Mouse (Mus musculus): ENCODE results near the gene Mb. TPM values are rescaled to one million over a fixed set of nuclear protein-coding genes. Genes with fewer than 3 reads are reported as not detected.

Mb gene
- total and polyA plus RNA-seq, 3 experiments: 16,399 to 20,311 (median 17,740) TPM

DNA sequence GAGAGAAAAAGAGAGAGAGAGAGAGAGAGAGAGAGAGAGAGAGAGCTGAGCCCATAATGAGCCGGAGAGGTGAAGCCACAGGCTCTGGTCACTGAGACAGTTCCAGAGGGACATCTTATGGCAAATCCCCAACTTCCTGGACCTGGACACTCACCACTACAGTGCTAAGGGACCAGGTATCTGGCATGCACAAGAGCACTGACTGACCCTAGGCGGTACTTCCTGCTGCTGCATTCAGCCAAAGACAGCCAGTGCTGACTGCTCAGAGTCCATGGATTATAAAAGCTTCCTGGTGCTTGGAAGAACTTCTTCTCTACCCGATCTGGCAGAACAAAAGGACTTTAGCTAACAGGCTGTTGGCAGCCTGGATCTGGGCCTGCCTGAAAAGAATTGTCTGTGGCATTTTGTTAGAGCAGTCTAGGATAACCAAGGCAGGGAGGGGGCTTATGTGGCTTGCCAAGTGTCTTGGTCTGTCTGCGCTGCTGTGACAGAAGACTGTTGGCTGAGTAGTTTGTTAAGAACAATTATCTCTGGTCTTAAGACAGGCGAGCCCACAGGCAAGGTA, 4.2 kb upstream of the Mb start:
- no peak overlapping the region for H3K4me3 ChIP-seq
- 63% methylated on average over 5 of the region's 5 CpGs for WGBS
- no peak for DNase-seq
- TF ChIP-seq CTCF (IDR thresholded peaks at IDR 0.05): no peak
- no peak for TF ChIP-seq EP300 (IDR thresholded peaks at IDR 0.05; ENCODE audit: insufficient read depth, low read depth, low read length)
- TF ChIP-seq POLR2A (IDR thresholded peaks at IDR 0.05; ENCODE audit: insufficient read depth, low read depth, low read length): no peak
- no peak overlapping the region for H3K27ac ChIP-seq
- no peaks in the 10 kb centered on the region for H3K79me2 ChIP-seq (replicated peaks; ENCODE audit: control insufficient read depth, insufficient read depth, low read length)
- intact Hi-C loops (cut with DNase I): no loop called here
- H3K36me3 ChIP-seq (ENCODE audit: control insufficient read depth, insufficient read depth, low read length): no peaks in the 10 kb centered on the region
- H3K4me1 ChIP-seq (ENCODE audit: control insufficient read depth, insufficient read depth, low read length): peaks cover 4% of the 10 kb centered on the region
- no peaks in the 10 kb centered on the region for H3K27me3 ChIP-seq (ENCODE audit: control insufficient read depth, insufficient read depth, low read length)
- no peak overlapping the region for H3K9ac ChIP-seq (ENCODE audit: low read depth, low read length)

DNA sequence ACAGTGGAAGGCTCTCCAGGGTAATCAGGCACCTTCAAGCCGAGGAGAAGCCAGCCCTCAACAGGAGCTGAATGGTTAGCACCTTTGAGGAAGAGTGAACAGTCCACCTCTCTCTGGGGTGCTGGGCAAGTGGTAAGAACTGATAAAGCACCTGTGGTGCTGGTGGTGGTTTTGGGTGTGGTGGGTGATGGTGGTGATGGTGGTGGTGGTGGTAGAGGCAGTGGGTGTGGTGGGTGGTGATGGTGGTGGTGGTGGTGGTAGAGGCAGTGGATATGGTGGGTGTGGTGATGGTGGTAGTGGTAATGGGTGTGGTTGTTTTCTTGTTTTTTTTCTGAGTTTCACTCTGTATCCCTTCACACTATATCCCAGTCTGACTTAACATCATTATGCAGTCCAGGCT, 2.6 kb upstream of the Mb start:
- intact Hi-C loops (cut with DNase I): no loop called here
- DNase-seq: no peak
- Histone ChIP-seq H3K4me3 (no peak overlapping the region), H3K27ac (no peak overlapping the region), H3K27me3 (ENCODE audit: control insufficient read depth, insufficient read depth, low read length) (no peaks in the 10 kb centered on the region), H3K9ac (ENCODE audit: low read depth, low read length) (no peak overlapping the region), H3K36me3 (ENCODE audit: control insufficient read depth, insufficient read depth, low read length) (no peaks in the 10 kb centered on the region), H3K4me1 (ENCODE audit: control insufficient read depth, insufficient read depth, low read length) (peaks cover 4% of the 10 kb centered on the region), H3K79me2 (replicated peaks; ENCODE audit: control insufficient read depth, insufficient read depth, low read length) (no peaks in the 10 kb centered on the region)
- TF ChIP-seq EP300 (IDR thresholded peaks at IDR 0.05; ENCODE audit: insufficient read depth, low read depth, low read length) (no peak), CTCF (IDR thresholded peaks at IDR 0.05) (no peak), POLR2A (IDR thresholded peaks at IDR 0.05; ENCODE audit: insufficient read depth, low read depth, low read length) (no peak)
- WGBS: 95% methylated on average over 1 of the region's 1 CpGs

DNA sequence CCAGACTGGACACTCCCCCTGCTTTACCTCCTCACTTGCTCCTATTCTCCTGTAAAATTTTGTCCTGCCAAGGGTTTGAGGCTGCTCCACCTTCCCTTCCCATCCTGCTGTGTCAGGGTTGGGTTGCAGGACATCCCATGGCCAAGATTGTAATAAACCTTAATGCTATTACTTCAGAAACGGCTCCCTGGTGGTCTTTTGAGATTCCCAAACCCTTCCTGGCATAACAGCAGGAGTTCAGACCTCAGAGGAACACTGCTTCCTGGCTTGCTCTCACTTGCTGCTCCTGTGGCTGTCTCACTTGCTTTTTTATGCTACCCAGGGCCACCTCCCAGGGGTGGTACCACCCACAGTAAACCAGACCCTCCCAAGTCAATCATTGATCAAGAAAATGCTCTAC, 1.7 kb upstream of the Mb start:
- Histone ChIP-seq H3K36me3 (ENCODE audit: control insufficient read depth, insufficient read depth, low read length) (no peaks in the 10 kb centered on the region), H3K79me2 (replicated peaks; ENCODE audit: control insufficient read depth, insufficient read depth, low read length) (no peaks in the 10 kb centered on the region), H3K4me1 (ENCODE audit: control insufficient read depth, insufficient read depth, low read length) (peaks cover 4% of the 10 kb centered on the region), H3K9ac (ENCODE audit: low read depth, low read length) (no peak overlapping the region), H3K4me3 (no peak overlapping the region), H3K27ac (no peak overlapping the region), H3K27me3 (ENCODE audit: control insufficient read depth, insufficient read depth, low read length) (no peaks in the 10 kb centered on the region)
- intact Hi-C loops (cut with DNase I): no loop called here
- TF ChIP-seq EP300 (IDR thresholded peaks at IDR 0.05; ENCODE audit: insufficient read depth, low read depth, low read length) (no peak), CTCF (IDR thresholded peaks at IDR 0.05) (no peak), POLR2A (IDR thresholded peaks at IDR 0.05; ENCODE audit: insufficient read depth, low read depth, low read length) (no peak)
- 47% methylated on average over 1 of the region's 1 CpGs for WGBS
- no peak for DNase-seq

DNA sequence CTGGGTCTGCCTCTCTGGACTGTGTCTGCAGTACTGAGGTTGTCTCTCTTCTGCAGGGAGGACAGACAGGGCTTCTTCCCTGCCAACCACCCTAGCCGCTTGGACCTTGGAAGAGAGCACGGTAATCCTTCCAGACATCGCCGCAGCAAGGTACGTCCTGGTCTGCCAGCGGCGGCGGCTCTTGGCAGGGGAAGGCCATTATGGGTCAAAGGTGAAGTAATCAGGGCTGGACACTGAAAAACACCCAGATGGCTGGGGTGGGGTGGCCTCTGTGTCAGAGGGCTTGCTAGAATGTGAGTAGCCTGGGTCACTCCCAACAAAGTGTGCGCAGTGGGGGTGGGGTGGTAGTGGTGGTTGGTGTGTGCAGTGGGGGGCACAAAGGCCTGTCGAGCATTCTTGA, 4.9 kb downstream of the Mb start:
- H3K9ac ChIP-seq (ENCODE audit: low read depth, low read length): no peak overlapping the region
- no peak overlapping the region for H3K27ac ChIP-seq

DNA sequence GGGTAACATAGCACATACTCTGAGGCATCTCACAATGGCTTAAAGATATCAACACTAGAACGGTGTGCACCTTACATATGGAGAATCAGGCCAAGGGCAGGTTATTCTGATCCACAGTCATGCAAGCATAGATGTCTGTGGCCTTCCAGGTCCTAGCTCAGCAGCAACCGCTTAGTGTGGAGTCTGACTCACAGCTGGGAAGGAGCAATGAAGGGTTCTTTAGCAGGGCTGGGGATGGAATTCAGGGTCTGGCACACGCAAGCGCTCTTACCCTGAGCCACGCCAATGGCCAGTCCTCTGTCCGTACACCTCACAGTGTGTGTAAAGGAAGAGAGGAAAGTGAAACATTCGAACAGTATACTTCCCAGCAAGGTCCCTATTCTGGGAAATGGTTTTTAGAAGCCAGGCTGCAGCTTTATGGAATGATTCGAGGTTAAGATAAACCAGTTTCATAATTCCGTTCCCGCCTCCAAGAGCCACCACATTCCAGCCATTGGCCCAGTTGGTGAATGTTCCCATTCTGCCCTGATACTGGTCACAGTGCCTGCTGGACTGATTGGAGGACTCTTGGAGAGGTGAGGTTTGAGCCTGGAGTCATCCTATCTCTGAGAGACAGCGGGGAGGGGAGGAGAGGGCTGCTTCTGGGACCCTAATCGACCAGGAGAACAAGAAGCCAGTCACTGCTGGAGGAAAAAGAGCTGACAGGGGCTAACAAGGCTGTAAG, 5.7 kb downstream of the Mb start, which contains the start of gene Apol6:
TSS of gene Apol6 (plus strand) at position 133 of the 724 bp plus-strand sequence.
- no peaks in the 10 kb centered on the region for H3K27me3 ChIP-seq (ENCODE audit: control insufficient read depth, insufficient read depth, low read length)
- peaks cover 4% of the 10 kb centered on the region for H3K4me1 ChIP-seq (ENCODE audit: control insufficient read depth, insufficient read depth, low read length)
- no peak within 1 kb of the TSS; the same call in 1 of the 2 replicates for H3K9ac ChIP-seq (ENCODE audit: low read depth, low read length)
- no peak for TF ChIP-seq EP300 (IDR thresholded peaks at IDR 0.05; ENCODE audit: insufficient read depth, low read depth, low read length)
- no peak for TF ChIP-seq POLR2A (IDR thresholded peaks at IDR 0.05; ENCODE audit: insufficient read depth, low read depth, low read length)
- no peak for TF ChIP-seq CTCF (IDR thresholded peaks at IDR 0.05)
- H3K79me2 ChIP-seq (replicated peaks; ENCODE audit: control insufficient read depth, insufficient read depth, low read length): no peaks in the 10 kb centered on the region
- H3K36me3 ChIP-seq (ENCODE audit: control insufficient read depth, insufficient read depth, low read length): no peaks in the 10 kb centered on the region
- no peak for DNase-seq
- 72% methylated on average over 12 of the region's 12 CpGs for WGBS
- intact Hi-C loops (cut with DNase I): no loop called here
- H3K4me3 ChIP-seq: no peak within 1 kb of the TSS
- H3K27ac ChIP-seq: no peak within 1 kb of the TSS; the same call in 1 of the 2 replicates

More for the DNA sequence above, 4.9 kb downstream of the Mb start:
- no peaks in the 10 kb centered on the region for H3K36me3 ChIP-seq (ENCODE audit: control insufficient read depth, insufficient read depth, low read length)
- TF ChIP-seq CTCF (IDR thresholded peaks at IDR 0.05): no peak
- no peak for TF ChIP-seq POLR2A (IDR thresholded peaks at IDR 0.05; ENCODE audit: insufficient read depth, low read depth, low read length)
- no peak for TF ChIP-seq EP300 (IDR thresholded peaks at IDR 0.05; ENCODE audit: insufficient read depth, low read depth, low read length)
- H3K27me3 ChIP-seq (ENCODE audit: control insufficient read depth, insufficient read depth, low read length): no peaks in the 10 kb centered on the region
- 72% methylated on average over 10 of the region's 10 CpGs for WGBS
- H3K4me3 ChIP-seq: no peak overlapping the region
- intact Hi-C loops (cut with DNase I): no loop called here
- DNase-seq: no peak
- no peaks in the 10 kb centered on the region for H3K79me2 ChIP-seq (replicated peaks; ENCODE audit: control insufficient read depth, insufficient read depth, low read length)
- peaks cover 4% of the 10 kb centered on the region for H3K4me1 ChIP-seq (ENCODE audit: control insufficient read depth, insufficient read depth, low read length)

DNA sequence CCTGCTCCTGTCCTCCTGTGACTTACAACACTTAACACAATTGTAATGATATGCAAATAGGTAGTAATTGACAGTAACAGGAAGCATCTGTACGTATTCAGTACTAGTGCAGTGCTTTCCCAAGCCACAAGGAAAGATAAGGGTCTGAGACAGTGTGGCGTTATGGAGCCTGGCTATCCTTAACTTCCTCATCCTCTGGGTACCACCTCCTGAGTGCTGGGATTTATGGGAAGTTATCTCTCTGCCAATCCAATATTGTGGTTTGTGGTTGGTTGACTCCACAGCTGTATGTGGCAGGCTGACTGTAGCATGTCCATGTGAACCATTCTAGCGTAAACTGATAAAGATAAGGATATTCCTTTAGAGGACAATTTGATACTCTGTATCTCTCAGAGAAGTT, 9.7 kb downstream of the Mb start:
- H3K36me3 ChIP-seq (ENCODE audit: control insufficient read depth, insufficient read depth, low read length): peaks cover 2% of the 10 kb centered on the region; the same call in 1 of the 2 replicates
- intact Hi-C loops (cut with DNase I): loop anchor here (2.0 kb wide), 1 partner anchor 22 kb away; no protein-coding TSS in a partner anchor
- TF ChIP-seq POLR2A (IDR thresholded peaks at IDR 0.05; ENCODE audit: insufficient read depth, low read depth, low read length) (no peak), EP300 (IDR thresholded peaks at IDR 0.05; ENCODE audit: insufficient read depth, low read depth, low read length) (no peak), CTCF (IDR thresholded peaks at IDR 0.05) (no peak)
- no peaks in the 10 kb centered on the region for H3K27me3 ChIP-seq (ENCODE audit: control insufficient read depth, insufficient read depth, low read length)
- no peak overlapping the region for H3K9ac ChIP-seq (ENCODE audit: low read depth, low read length)
- no peaks in the 10 kb centered on the region for H3K79me2 ChIP-seq (replicated peaks; ENCODE audit: control insufficient read depth, insufficient read depth, low read length)
- H3K4me3 ChIP-seq: no peak overlapping the region
- DNase-seq: no peak
- WGBS: 62% methylated on average over 3 of the region's 3 CpGs
- no peak overlapping the region for H3K27ac ChIP-seq
- peaks cover 21% of the 10 kb centered on the region for H3K4me1 ChIP-seq (ENCODE audit: control insufficient read depth, insufficient read depth, low read length)

Data from heart, adult 2 months (tissue).